Mouse (Mus musculus): ENCODE measurements around the gene Gm9125. TPM values are rescaled to one million over a fixed set of nuclear protein-coding genes. Genes with fewer than 3 reads are reported as not detected.
"Not testable (repeated sequence)": the region's sequence is repeated elsewhere in the genome, so short reads cannot be mapped to it uniquely, and the experiment has no call there.

Gm9125 gene
- polyA plus RNA-seq (2016; fragmentation: Nextera tagmentation; extraction: Ambion mirVana): not detected in 2 replicates

DNA sequence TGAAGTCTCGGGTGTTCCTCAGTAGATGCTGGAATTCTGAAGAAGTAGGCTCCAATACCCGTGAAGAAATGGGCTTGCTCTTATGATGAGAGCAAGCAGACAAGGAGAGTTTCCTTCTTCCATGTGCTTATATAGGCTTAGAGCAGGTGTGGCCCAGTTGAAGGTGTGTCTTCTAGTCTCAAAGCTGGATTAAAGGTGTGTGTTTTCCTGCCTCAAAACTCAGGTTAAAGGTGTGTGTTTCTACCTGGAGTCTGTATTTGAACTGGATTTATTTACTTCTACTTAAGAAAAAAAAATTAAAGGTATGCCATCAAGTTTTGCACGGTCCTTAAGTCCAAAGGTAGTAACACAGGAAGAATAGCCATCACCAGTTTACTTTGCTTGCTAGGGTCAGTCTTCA, at the start of gene Gm9125:
Gene Gm9125 (minus strand): TSS at position 101 of the 400 bp plus-strand sequence.
- H3K27ac ChIP-seq; DNase-seq (ENCODE audit: low spot score); H3K4me3 ChIP-seq; H3K36me3 ChIP-seq; H3K27me3 ChIP-seq (ENCODE audit: insufficient read depth, poor library complexity, severe bottlenecking); H3K4me1 ChIP-seq; H3K9me3 ChIP-seq: not testable (repeated sequence)
- 70% methylated on average over 2 of the region's 3 CpGs for WGBS

- H3K9me3 ChIP-seq; H3K4me1 ChIP-seq; H3K36me3 ChIP-seq; H3K27me3 ChIP-seq (ENCODE audit: insufficient read depth, poor library complexity, severe bottlenecking); H3K4me3 ChIP-seq; H3K27ac ChIP-seq; DNase-seq (ENCODE audit: low spot score): not testable (repeated sequence)
- WGBS: 78% methylated on average over 1 of the region's 3 CpGs
These were observed 17.9 kb upstream of the Gm9125 start, which contains the start of gene Gm10697 for GRCm38 (mm10) chr3:94072544-94072943. Gm10697 (minus strand) TSS chr3:94072644.

GRCm38 (mm10) chr3:94049566-94050121, 5.0 kb downstream of the Gm9125 start:
- H3K9me3 ChIP-seq; DNase-seq (ENCODE audit: low spot score); H3K36me3 ChIP-seq; H3K27me3 ChIP-seq (ENCODE audit: insufficient read depth, poor library complexity, severe bottlenecking); H3K27ac ChIP-seq; H3K4me3 ChIP-seq; H3K4me1 ChIP-seq: not testable (repeated sequence)
- 67% methylated on average over 1 of the region's 5 CpGs for WGBS

DNA sequence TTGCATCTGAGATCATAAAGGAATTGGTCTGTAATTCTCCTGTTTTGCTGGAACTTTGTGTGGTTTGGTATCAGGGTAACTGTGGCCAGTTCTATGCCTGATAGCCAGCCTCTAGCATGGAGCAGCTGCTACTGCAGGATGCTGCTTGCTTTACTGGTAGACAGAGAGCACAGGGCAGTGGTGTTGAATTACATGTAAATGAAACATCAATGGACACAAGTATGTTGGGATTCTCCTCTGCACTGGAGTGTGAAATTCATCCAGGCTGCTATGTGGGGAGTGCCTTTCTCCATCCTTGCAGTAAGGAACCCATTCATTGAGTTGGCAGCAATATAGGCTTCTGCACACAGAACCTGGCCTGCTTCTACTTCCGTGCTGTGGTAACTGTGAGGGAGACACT, 16.4 kb downstream of the Gm9125 start:
- WGBS: 81% methylated on average over 1 of the region's 1 CpGs
- H3K27me3 ChIP-seq (ENCODE audit: insufficient read depth, poor library complexity, severe bottlenecking); H3K27ac ChIP-seq; H3K9me3 ChIP-seq; DNase-seq (ENCODE audit: low spot score); H3K36me3 ChIP-seq; H3K4me1 ChIP-seq; H3K4me3 ChIP-seq: not testable (repeated sequence)

DNA sequence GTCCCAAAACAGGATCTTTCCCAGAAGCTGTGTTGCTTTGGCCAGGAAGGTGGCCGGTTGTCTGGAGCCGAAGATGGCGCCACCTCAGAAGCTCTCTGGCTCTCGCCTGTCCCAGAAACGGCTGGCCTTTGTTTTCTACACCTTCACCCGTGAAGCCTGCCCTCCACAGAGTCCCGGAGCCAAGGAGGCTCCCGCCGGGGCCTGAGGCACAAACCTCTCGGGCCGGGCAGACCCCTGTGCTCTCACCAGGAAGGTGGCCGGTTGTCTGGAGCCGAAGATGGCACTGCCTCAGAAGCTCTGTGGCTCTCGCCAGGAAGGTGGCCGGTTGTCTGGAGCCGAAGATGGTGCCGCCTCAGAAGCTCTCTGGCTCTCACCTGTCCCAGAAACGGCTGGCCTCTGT, 20.3 kb downstream of the Gm9125 start:
- H3K4me3 ChIP-seq: not testable (repeated sequence)
- WGBS: 87% methylated on average over 18 of the region's 18 CpGs

More for the DNA sequence above, 20.3 kb downstream of the Gm9125 start:
- DNase-seq (ENCODE audit: low spot score); H3K27ac ChIP-seq; H3K36me3 ChIP-seq; H3K27me3 ChIP-seq (ENCODE audit: insufficient read depth, poor library complexity, severe bottlenecking); H3K9me3 ChIP-seq; H3K4me1 ChIP-seq: not testable (repeated sequence)

Other genes starting within 250 kb of the Gm9125 start
- gene Tdpoz3, start 228.9 kb downstream of the Gm9125 start, polyA plus RNA-seq (2016; fragmentation: Nextera tagmentation; extraction: Ambion mirVana): not detected in 2 replicates
- gene Gm9117, start 111.3 kb downstream of the Gm9125 start, polyA plus RNA-seq (2016; fragmentation: Nextera tagmentation; extraction: Ambion mirVana): not detected in 2 replicates
- not detected in 2 replicates for gene Tdpoz5, start 93.6 kb downstream of the Gm9125 start, polyA plus RNA-seq (2016; fragmentation: Nextera tagmentation; extraction: Ambion mirVana)
- gene Gm10697, start 17.8 kb upstream of the Gm9125 start, polyA plus RNA-seq (2016; fragmentation: Nextera tagmentation; extraction: Ambion mirVana): not detected in 2 replicates
- gene Gm10696, start 123.3 kb upstream of the Gm9125 start, polyA plus RNA-seq (2016; fragmentation: Nextera tagmentation; extraction: Ambion mirVana): not detected in 2 replicates
- gene Gm5286, start 141.8 kb upstream of the Gm9125 start, polyA plus RNA-seq (2016; fragmentation: Nextera tagmentation; extraction: Ambion mirVana): not detected in 2 replicates
- gene Gm4778, start 209.2 kb upstream of the Gm9125 start, polyA plus RNA-seq (2016; fragmentation: Nextera tagmentation; extraction: Ambion mirVana): not detected in 2 replicates

Measured in heart, embryonic 10.5 days (tissue).